Mouse (Mus musculus): ENCODE measurements at regions not wholly inside any gene's neighbourhood (a gene's known extent, or its start where the extent isn't known, plus 50 kb on each side); places are given as distances from the start of the nearest gene placed in this dataset.

DNA sequence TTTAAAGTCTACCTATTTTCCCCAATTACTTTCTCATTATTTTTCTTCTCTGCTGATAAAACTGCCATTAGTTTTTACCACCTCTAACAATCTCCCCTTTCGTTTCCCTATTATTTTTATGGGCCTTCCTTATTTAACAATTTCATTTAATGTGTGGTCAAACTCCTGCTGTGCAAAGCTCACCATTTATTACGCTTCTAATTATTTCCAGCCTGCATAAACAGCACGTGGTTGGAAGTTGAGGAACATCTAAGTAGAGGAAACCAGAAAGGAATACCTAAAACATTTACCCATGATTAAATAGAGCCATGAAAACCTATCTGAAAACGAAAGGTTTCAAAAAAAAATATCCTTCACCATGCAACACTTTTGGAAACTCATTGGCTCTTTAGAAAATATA lies 202.3 kb downstream of the 1700017N19Rik start:
- no peak for TF ChIP-seq CTCF (IDR thresholded peaks at IDR 0.05; ENCODE audit: control insufficient read depth, insufficient read depth, low read length)
- no peak for TF ChIP-seq POLR2A (IDR thresholded peaks at IDR 0.05; ENCODE audit: borderline replicate concordance, control insufficient read depth, low read depth, low read length)

Data from bone marrow, adult 2 months (tissue).